Mouse (Mus musculus): Measurements from ENCODE around the gene Cenpj. TPM values are rescaled to one million over a fixed set of nuclear protein-coding genes. Genes with fewer than 3 reads are reported as not detected.

The Cenpj gene
- polyA plus RNA-seq (2014; fragmentation: Nextera tagmentation; extraction: Ambion mirVana), result 21.7 and 26.0 TPM in 2 replicates

GRCm38 (mm10) chr14:56575416-56575815, at the start of gene Cenpj, which contains the start of gene Parp4:
Cenpj (minus strand) TSS chr14:56575425.
Parp4 (plus strand) TSS chr14:56575619.
- DNase-seq (ENCODE audit: low spot score) (peak; percentile 67), ATAC-seq (replicated peaks; ENCODE audit: insufficient number of reproducible peaks, low FRiP score, low TSS enrichment, low read depth) (no peak)
- Histone ChIP-seq H3K36me3 (replicated peaks; ENCODE audit: control insufficient read depth, insufficient read depth, low read depth, low read length) (no peaks in the 10 kb centered on the region), H3K4me3 (ENCODE audit: low read depth, low read length) (peak within 1 kb of the TSS; percentile 40), H3K9ac (replicated peaks; ENCODE audit: low read length) (peak within 1 kb of the TSS; percentile 52), H3K4me1 (ENCODE audit: control insufficient read depth, insufficient read depth, low read length) (no peaks in the 10 kb centered on the region), H3K27me3 (ENCODE audit: control insufficient read depth, insufficient read depth, low read length) (no peaks in the 10 kb centered on the region), H3K27ac (replicated peaks; ENCODE audit: low read depth, low read length) (no peak within 1 kb of the TSS), H3K9me3 (replicated peaks; ENCODE audit: control insufficient read depth, low read length) (no peaks in the 10 kb centered on the region), H3K4me2 (ENCODE audit: low read depth, low read length) (peak within 1 kb of the TSS; percentile 69)
- WGBS, result 1% methylated on average over 24 of the region's 24 CpGs

- H3K36me3 ChIP-seq (replicated peaks; ENCODE audit: control insufficient read depth, insufficient read depth, low read depth, low read length), result no peaks in the 10 kb centered on the region
- no peak overlapping the region for H3K4me3 ChIP-seq (ENCODE audit: low read depth, low read length)
- no peaks in the 10 kb centered on the region for H3K4me1 ChIP-seq (ENCODE audit: control insufficient read depth, insufficient read depth, low read length)
- no peak overlapping the region for H3K9ac ChIP-seq (replicated peaks; ENCODE audit: low read length)
- H3K9me3 ChIP-seq (replicated peaks; ENCODE audit: control insufficient read depth, low read length), result no peaks in the 10 kb centered on the region
- no peak overlapping the region for H3K27ac ChIP-seq (replicated peaks; ENCODE audit: low read depth, low read length)
- no peaks in the 10 kb centered on the region for H3K27me3 ChIP-seq (ENCODE audit: control insufficient read depth, insufficient read depth, low read length)
- ATAC-seq (replicated peaks; ENCODE audit: insufficient number of reproducible peaks, low FRiP score, low TSS enrichment, low read depth), result no peak
- no peak overlapping the region for H3K4me2 ChIP-seq (ENCODE audit: low read depth, low read length)
- no peak for DNase-seq (ENCODE audit: low spot score)
- 85% methylated on average over 8 of the region's 8 CpGs for WGBS
Measured at GRCm38 (mm10) chr14:56620425-56620824, 45.2 kb upstream of the Cenpj start.

GRCm38 (mm10) chr14:56617470-56617869, 42.2 kb upstream of the Cenpj start:
- no peaks in the 10 kb centered on the region for H3K36me3 ChIP-seq (replicated peaks; ENCODE audit: control insufficient read depth, insufficient read depth, low read depth, low read length)
- no peak overlapping the region for H3K27ac ChIP-seq (replicated peaks; ENCODE audit: low read depth, low read length)
- H3K9me3 ChIP-seq (replicated peaks; ENCODE audit: control insufficient read depth, low read length), result no peaks in the 10 kb centered on the region
- DNase-seq (ENCODE audit: low spot score) (no peak), ATAC-seq (replicated peaks; ENCODE audit: insufficient number of reproducible peaks, low FRiP score, low TSS enrichment, low read depth) (no peak)
- 74% methylated on average over 1 of the region's 1 CpGs for WGBS
- H3K9ac ChIP-seq (replicated peaks; ENCODE audit: low read length), result no peak overlapping the region
- H3K27me3 ChIP-seq (ENCODE audit: control insufficient read depth, insufficient read depth, low read length), result no peaks in the 10 kb centered on the region
- H3K4me2 ChIP-seq (ENCODE audit: low read depth, low read length), result no peak overlapping the region
- no peaks in the 10 kb centered on the region for H3K4me1 ChIP-seq (ENCODE audit: control insufficient read depth, insufficient read depth, low read length)
- no peak overlapping the region for H3K4me3 ChIP-seq (ENCODE audit: low read depth, low read length)

GRCm38 (mm10) chr14:56613212-56613611, 38.0 kb upstream of the Cenpj start:
- Histone ChIP-seq H3K9me3 (replicated peaks; ENCODE audit: control insufficient read depth, low read length) (no peaks in the 10 kb centered on the region), H3K4me2 (ENCODE audit: low read depth, low read length) (no peak overlapping the region), H3K27me3 (ENCODE audit: control insufficient read depth, insufficient read depth, low read length) (no peaks in the 10 kb centered on the region), H3K4me3 (ENCODE audit: low read depth, low read length) (no peak overlapping the region), H3K36me3 (replicated peaks; ENCODE audit: control insufficient read depth, insufficient read depth, low read depth, low read length) (no peaks in the 10 kb centered on the region), H3K4me1 (ENCODE audit: control insufficient read depth, insufficient read depth, low read length) (no peaks in the 10 kb centered on the region), H3K9ac (replicated peaks; ENCODE audit: low read length) (no peak overlapping the region), H3K27ac (replicated peaks; ENCODE audit: low read depth, low read length) (no peak overlapping the region)
- WGBS, result 87% methylated on average over 3 of the region's 3 CpGs
- DNase-seq (ENCODE audit: low spot score) (no peak), ATAC-seq (replicated peaks; ENCODE audit: insufficient number of reproducible peaks, low FRiP score, low TSS enrichment, low read depth) (no peak)

GRCm38 (mm10) chr14:56605136-56605535, 29.9 kb upstream of the Cenpj start:
- no peak overlapping the region for H3K27ac ChIP-seq (replicated peaks; ENCODE audit: low read depth, low read length)
- H3K27me3 ChIP-seq (ENCODE audit: control insufficient read depth, insufficient read depth, low read length), result no peaks in the 10 kb centered on the region
- H3K4me3 ChIP-seq (ENCODE audit: low read depth, low read length), result no peak overlapping the region
- no peak overlapping the region for H3K4me2 ChIP-seq (ENCODE audit: low read depth, low read length)
- H3K4me1 ChIP-seq (ENCODE audit: control insufficient read depth, insufficient read depth, low read length), result no peaks in the 10 kb centered on the region
- ATAC-seq (replicated peaks; ENCODE audit: insufficient number of reproducible peaks, low FRiP score, low TSS enrichment, low read depth) (no peak), DNase-seq (ENCODE audit: low spot score) (no peak)
- WGBS, result 75% methylated on average over 4 of the region's 4 CpGs
- no peak overlapping the region for H3K9ac ChIP-seq (replicated peaks; ENCODE audit: low read length)
- H3K36me3 ChIP-seq (replicated peaks; ENCODE audit: control insufficient read depth, insufficient read depth, low read depth, low read length), result no peaks in the 10 kb centered on the region
- no peaks in the 10 kb centered on the region for H3K9me3 ChIP-seq (replicated peaks; ENCODE audit: control insufficient read depth, low read length)

- Histone ChIP-seq H3K36me3 (replicated peaks; ENCODE audit: control insufficient read depth, insufficient read depth, low read depth, low read length) (no peaks in the 10 kb centered on the region), H3K4me3 (ENCODE audit: low read depth, low read length) (no peak overlapping the region), H3K9ac (replicated peaks; ENCODE audit: low read length) (no peak overlapping the region), H3K27me3 (ENCODE audit: control insufficient read depth, insufficient read depth, low read length) (no peaks in the 10 kb centered on the region), H3K4me1 (ENCODE audit: control insufficient read depth, insufficient read depth, low read length) (no peaks in the 10 kb centered on the region), H3K27ac (replicated peaks; ENCODE audit: low read depth, low read length) (no peak overlapping the region), H3K9me3 (replicated peaks; ENCODE audit: control insufficient read depth, low read length) (no peaks in the 10 kb centered on the region), H3K4me2 (ENCODE audit: low read depth, low read length) (no peak overlapping the region)
- 87% methylated on average over 5 of the region's 5 CpGs for WGBS
- ATAC-seq (replicated peaks; ENCODE audit: insufficient number of reproducible peaks, low FRiP score, low TSS enrichment, low read depth), result no peak
- DNase-seq (ENCODE audit: low spot score), result no peak
Measured at GRCm38 (mm10) chr14:56604438-56604837, 29.2 kb upstream of the Cenpj start.

GRCm38 (mm10) chr14:56602069-56602468, 26.8 kb upstream of the Cenpj start:
- no peaks in the 10 kb centered on the region for H3K9me3 ChIP-seq (replicated peaks; ENCODE audit: control insufficient read depth, low read length)
- WGBS, result 89% methylated on average over 9 of the region's 9 CpGs
- no peak overlapping the region for H3K4me3 ChIP-seq (ENCODE audit: low read depth, low read length)
- no peaks in the 10 kb centered on the region for H3K27me3 ChIP-seq (ENCODE audit: control insufficient read depth, insufficient read depth, low read length)
- no peak for ATAC-seq (replicated peaks; ENCODE audit: insufficient number of reproducible peaks, low FRiP score, low TSS enrichment, low read depth)
- H3K4me2 ChIP-seq (ENCODE audit: low read depth, low read length), result no peak overlapping the region
- no peaks in the 10 kb centered on the region for H3K36me3 ChIP-seq (replicated peaks; ENCODE audit: control insufficient read depth, insufficient read depth, low read depth, low read length)
- no peak overlapping the region for H3K9ac ChIP-seq (replicated peaks; ENCODE audit: low read length)
- H3K4me1 ChIP-seq (ENCODE audit: control insufficient read depth, insufficient read depth, low read length), result no peaks in the 10 kb centered on the region
- DNase-seq (ENCODE audit: low spot score), result no peak
- H3K27ac ChIP-seq (replicated peaks; ENCODE audit: low read depth, low read length), result no peak overlapping the region

GRCm38 (mm10) chr14:56598759-56599158, 23.5 kb upstream of the Cenpj start:
- WGBS, result 43% methylated on average over 6 of the region's 6 CpGs
- Histone ChIP-seq H3K9me3 (replicated peaks; ENCODE audit: control insufficient read depth, low read length) (no peaks in the 10 kb centered on the region), H3K4me3 (ENCODE audit: low read depth, low read length) (no peak overlapping the region), H3K9ac (replicated peaks; ENCODE audit: low read length) (no peak overlapping the region), H3K4me2 (ENCODE audit: low read depth, low read length) (no peak overlapping the region), H3K4me1 (ENCODE audit: control insufficient read depth, insufficient read depth, low read length) (no peaks in the 10 kb centered on the region), H3K27me3 (ENCODE audit: control insufficient read depth, insufficient read depth, low read length) (no peaks in the 10 kb centered on the region), H3K27ac (replicated peaks; ENCODE audit: low read depth, low read length) (no peak overlapping the region), H3K36me3 (replicated peaks; ENCODE audit: control insufficient read depth, insufficient read depth, low read depth, low read length) (no peaks in the 10 kb centered on the region)
- ATAC-seq (replicated peaks; ENCODE audit: insufficient number of reproducible peaks, low FRiP score, low TSS enrichment, low read depth) (no peak), DNase-seq (ENCODE audit: low spot score) (peak; percentile 71)

Measured in embryonic facial prominence, embryonic 11.5 days (tissue).